Mouse (Mus musculus) B cell, adult 2 months (primary cell): ENCODE measurements around the gene Sh3gl1.

ENCODE experiments used
- DNase-seq, 2 experiments: peaks; one replicate each; pipeline ENCODE4 v3.0.0; 2022

Gene Sh3gl1

GRCm38 (mm10) chr17:55986030-55986961, 50.1 kb downstream of the Sh3gl1 start, which contains the start of gene Fsd1:
Gene Fsd1, plus strand, starts transcription at chr17:55986509.
- no peak for DNase-seq

GRCm38 (mm10) chr17:55977301-55977700, 59.1 kb downstream of the Sh3gl1 start:
- DNase-seq, result no peak

- peak; percentile 79 to 82 for DNase-seq
Observed at GRCm38 (mm10) chr17:55976255-55976862, 60.1 kb downstream of the Sh3gl1 start.

- DNase-seq, result no peak
Observed at GRCm38 (mm10) chr17:55971453-55971852, 65.0 kb downstream of the Sh3gl1 start.

- no peak for DNase-seq
Observed at GRCm38 (mm10) chr17:55969966-55970891, 66.2 kb downstream of the Sh3gl1 start, which contains the start of gene Shd. Gene Shd, plus strand, starts transcription at chr17:55970467.

- no peak for DNase-seq
Observed at GRCm38 (mm10) chr17:55969560-55969959, 66.9 kb downstream of the Sh3gl1 start.

GRCm38 (mm10) chr17:55968210-55968609, 68.2 kb downstream of the Sh3gl1 start:
- DNase-seq, result no peak

- no peak for DNase-seq
Observed at GRCm38 (mm10) chr17:55967186-55967585, 69.2 kb downstream of the Sh3gl1 start.
